Mouse (Mus musculus) naive thymus-derived CD4-positive, alpha-beta T cell, adult 2 months (primary cell): ENCODE data around the gene Cga.
"Not testable (repeated sequence)": the region's sequence is repeated elsewhere in the genome, so short reads cannot be mapped to it uniquely, and the experiment has no call there.

Experiments used
- DNase-seq: peaks from one replicate; pipeline ENCODE4 v3.0.0-alpha.2; 2011; ENCODE audit warnings: low read depth

Cga gene

GRCm38 (mm10) chr4:34889812-34890185, 3.8 kb upstream of the Cga start:
- no peak for DNase-seq

- DNase-seq = no peak
These were observed 4.9 kb downstream of the Cga start for GRCm38 (mm10) chr4:34898497-34898896.

GRCm38 (mm10) chr4:34899322-34899721, 5.7 kb downstream of the Cga start:
- DNase-seq = no peak

- DNase-seq = peak; percentile 12
These were observed 6.6 kb downstream of the Cga start for GRCm38 (mm10) chr4:34900155-34900554.

- no peak for DNase-seq
These were observed 7.6 kb downstream of the Cga start for GRCm38 (mm10) chr4:34901166-34901565.

GRCm38 (mm10) chr4:34901582-34901981, 8.0 kb downstream of the Cga start:
- not testable (repeated sequence) for DNase-seq

- DNase-seq = peak; percentile 54
These were observed 11.8 kb downstream of the Cga start for GRCm38 (mm10) chr4:34905396-34905795.

- DNase-seq = no peak
These were observed 12.6 kb downstream of the Cga start for GRCm38 (mm10) chr4:34906151-34906550.

- no peak for DNase-seq
These were observed 13.4 kb downstream of the Cga start for GRCm38 (mm10) chr4:34907026-34907425.

GRCm38 (mm10) chr4:34908127-34908526, 14.5 kb downstream of the Cga start:
- no peak for DNase-seq

- no peak for DNase-seq
These were observed 17.8 kb downstream of the Cga start for GRCm38 (mm10) chr4:34911401-34911800.

- DNase-seq = no peak
These were observed 18.6 kb downstream of the Cga start for GRCm38 (mm10) chr4:34912171-34912570.

GRCm38 (mm10) chr4:34917400-34917799, 23.8 kb downstream of the Cga start:
- DNase-seq = no peak

GRCm38 (mm10) chr4:34922177-34922870, 28.7 kb downstream of the Cga start:
- peak; percentile 71 for DNase-seq

- not testable (repeated sequence) for DNase-seq
These were observed 34.8 kb downstream of the Cga start for GRCm38 (mm10) chr4:34928386-34928785.

- DNase-seq = no peak
These were observed 47.5 kb downstream of the Cga start for GRCm38 (mm10) chr4:34941046-34941445.

GRCm38 (mm10) chr4:34947181-34947580, 53.6 kb downstream of the Cga start:
- no peak for DNase-seq

GRCm38 (mm10) chr4:34953716-34954115, 60.1 kb downstream of the Cga start:
- DNase-seq = no peak
